Mouse (Mus musculus) cerebellum, adult 2 months (tissue): ENCODE measurements at regions not wholly inside any gene's neighbourhood (a gene's known extent, or its start where the extent isn't known, plus 50 kb on each side); places are given as distances from the start of the nearest gene placed in this dataset.

ENCODE experiments used
- DNase-seq, 2 experiments: peaks; one replicate each; pipeline ENCODE4 v3.0.0; 2021
- H3K27ac ChIP-seq: fragments of 200-500 bp; 2 replicates; pipeline ENCODE4 v1.5.1; 2012; ENCODE audit warnings: low read length, control low read depth, inconsistent platforms; ENCODE audit not compliant: insufficient read depth
- H3K27me3 ChIP-seq: fragments of 200-500 bp; 2 replicates; pipeline ENCODE4 v1.6.1; 2012; ENCODE audit warnings: inconsistent platforms, mild to moderate bottlenecking, low read length, moderate library complexity; ENCODE audit not compliant: control insufficient read depth, insufficient read depth
- H3K4me1 ChIP-seq: fragments of 200-500 bp; 2 replicates; pipeline ENCODE4 v1.6.1; 2011; ENCODE audit warnings: low read length; ENCODE audit not compliant: control insufficient read depth, insufficient read depth
- H3K4me3 ChIP-seq: fragments of 200-500 bp; replicated peaks from 2 replicates; pipeline ENCODE3; 2011; ENCODE audit warnings: mild to moderate bottlenecking, low read depth, low read length, control low read depth; ENCODE audit not compliant: insufficient read depth
- CTCF ChIP-seq: fragments of 200-500 bp; IDR thresholded peaks from 2 replicates; pipeline ENCODE4 v1.5.1; 2011; ENCODE audit warnings: low read depth, mild to moderate bottlenecking, control low read depth, low read length, moderate library complexity, borderline replicate concordance; ENCODE audit not compliant: insufficient read depth
- POLR2A ChIP-seq: fragments of 200-500 bp; IDR thresholded peaks from 2 replicates; pipeline ENCODE4 v1.6.1; 2011; ENCODE audit warnings: low read length, control low read depth, borderline replicate concordance; ENCODE audit not compliant: insufficient read depth
- WGBS: fragments of 180-500 bp; shearing (Covaris S2); methylation state at CpG from one replicate; pipeline ENCODE4 v1.1.7; 2018; 5-methylcytosine and 5-hydroxymethylcytosine counted together

DNA sequence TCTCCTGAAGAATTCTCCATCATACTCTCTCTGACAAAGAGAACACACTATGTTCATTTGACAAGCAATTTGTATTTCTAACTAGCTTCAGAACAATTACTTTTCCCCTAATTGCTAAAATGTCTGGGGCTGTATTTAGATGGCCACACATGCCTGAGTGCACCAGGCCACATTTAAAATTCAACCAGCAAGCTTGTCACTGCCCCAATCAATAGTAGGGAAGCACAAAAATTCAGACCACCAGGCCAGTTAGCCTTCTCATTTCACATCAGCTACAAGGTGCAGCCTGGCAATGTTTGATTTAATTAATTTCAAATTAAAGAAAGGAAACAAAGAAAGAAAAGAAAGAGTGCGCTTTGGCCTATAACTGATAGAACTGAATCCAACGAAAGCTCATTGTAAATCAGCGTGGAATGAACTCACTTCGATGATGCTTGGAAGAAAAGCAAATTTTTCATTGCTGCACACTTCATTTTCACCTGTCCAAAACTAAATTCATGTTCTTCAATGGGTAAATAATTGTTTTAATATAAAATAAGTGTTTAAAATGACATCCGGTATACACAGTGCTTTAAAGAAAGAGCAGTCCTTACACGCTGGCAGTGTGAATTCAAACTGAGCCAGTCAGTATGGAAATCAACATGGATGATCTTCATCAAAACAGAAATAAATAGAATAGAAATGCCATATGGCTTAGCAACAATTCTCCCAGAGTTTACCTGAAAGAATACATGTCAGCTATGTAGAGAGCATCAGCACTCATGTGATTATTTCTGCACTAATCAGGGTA, 1001.7 kb upstream of the Adgrl4 start:
- H3K27ac ChIP-seq = no peak overlapping the region
- no peaks in the 10 kb centered on the region for H3K27me3 ChIP-seq
- DNase-seq = no peak
- TF ChIP-seq CTCF (no peak), POLR2A (no peak)
- no peaks in the 10 kb centered on the region for H3K4me1 ChIP-seq
- H3K4me3 ChIP-seq = no peak overlapping the region
- 95% methylated on average over 6 of the region's 6 CpGs for WGBS
